Comparison of ENCODE assay signal across 8 mouse cellular contexts in the genomic region with DNA sequence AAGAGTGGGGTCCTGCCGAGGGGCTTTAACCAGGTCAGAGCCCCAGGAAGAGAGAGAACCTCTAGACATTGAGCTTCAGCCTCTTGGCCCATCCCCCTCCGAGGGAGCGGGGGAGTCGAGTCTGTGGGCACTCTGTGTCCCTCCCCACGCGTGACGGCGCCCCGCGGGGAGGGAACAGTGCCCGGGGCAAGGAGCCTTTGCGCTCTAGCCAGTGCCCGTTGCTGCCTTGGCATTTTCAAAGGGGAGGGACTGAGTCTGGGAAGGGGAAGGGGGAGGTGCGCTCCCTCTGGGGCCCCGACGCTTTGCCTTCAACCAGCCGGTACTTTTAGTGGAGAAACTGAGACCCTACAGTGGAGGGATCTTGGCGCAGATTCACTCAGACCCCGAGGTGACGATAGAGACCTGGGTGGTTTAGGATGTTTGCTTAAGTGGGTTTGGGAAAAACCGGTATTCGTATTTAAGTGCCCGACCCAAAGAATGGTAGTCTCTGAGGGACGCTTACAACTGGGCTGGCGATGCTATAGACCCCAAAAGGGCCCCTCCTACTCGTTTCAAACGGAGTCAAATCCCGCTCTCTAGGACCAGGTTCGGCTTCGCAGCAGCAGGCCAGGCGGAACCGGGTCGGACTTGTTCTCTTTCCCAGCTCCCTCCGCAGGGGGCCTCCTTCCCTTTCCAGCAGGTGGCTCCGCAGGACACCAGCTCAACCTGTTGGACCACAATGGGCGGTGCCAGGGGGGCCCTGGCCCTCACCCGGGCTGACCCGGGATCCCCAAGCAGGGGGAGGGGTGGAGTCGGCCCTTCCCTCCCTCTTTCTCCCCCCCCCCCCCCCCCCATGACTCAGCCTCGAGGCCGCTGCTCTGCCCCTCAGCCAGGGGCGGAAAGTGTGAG. TPM values are rescaled to one million over a fixed set of nuclear protein-coding genes. Genes with fewer than 3 reads are reported as not detected.
DNase-seq lines count a peak whose midpoint lies in the region; ATAC-seq lines count a peak whose summit lies in the region.

A gene (minus strand): TSS at position 771 of the 888 bp plus-strand sequence.

- no peaks in the 10 kb centered on the region for H3K9me3 ChIP-seq in intestine, embryonic 14.5 days (ENCODE audit: control insufficient read depth, low read length)
- no peaks in the 10 kb centered on the region for H3K9me3 ChIP-seq in limb, embryonic 11.5 days (ENCODE audit: control insufficient read depth, low read length)
- H3K9me3 ChIP-seq in midbrain, embryonic 12.5 days = no peaks in the 10 kb centered on the region

- WGBS in intestine, embryonic 14.5 days = under 1% methylated on average over 39 of the region's 42 CpGs
- 1% methylated on average over 38 of the region's 42 CpGs for WGBS in limb, embryonic 11.5 days
- WGBS in midbrain, embryonic 12.5 days = under 1% methylated on average over 40 of the region's 42 CpGs

- H3K4me1 ChIP-seq in intestine, embryonic 14.5 days (replicated peaks; ENCODE audit: control insufficient read depth, insufficient read depth, low read length) = peaks cover 29% of the 10 kb centered on the region
- peaks cover 37% of the 10 kb centered on the region for H3K4me1 ChIP-seq in limb, embryonic 11.5 days (ENCODE audit: control insufficient read depth, insufficient read depth, low read length)
- H3K4me1 ChIP-seq in midbrain, embryonic 12.5 days = peaks cover 64% of the 10 kb centered on the region

- ATAC-seq in intestine, embryonic 14.5 days (replicated peaks; ENCODE audit: low FRiP score, low TSS enrichment, low read depth) = peak; percentile 59
- ATAC-seq in limb, embryonic 11.5 days (ENCODE audit: insufficient number of reproducible peaks, low FRiP score, low TSS enrichment, low read depth) = peak; percentile 42
- ATAC-seq in midbrain, embryonic 12.5 days (ENCODE audit: low FRiP score, low read depth) = peak; percentile 58

- H3K27me3 ChIP-seq in intestine, embryonic 14.5 days (replicated peaks; ENCODE audit: control insufficient read depth, insufficient read depth, low read length) = no peaks in the 10 kb centered on the region
- H3K27me3 ChIP-seq in limb, embryonic 11.5 days (ENCODE audit: control insufficient read depth, insufficient read depth, low read length) = peaks cover 6% of the 10 kb centered on the region; the same call in 1 of the 2 replicates
- peaks cover 42% of the 10 kb centered on the region for H3K27me3 ChIP-seq in midbrain, embryonic 12.5 days

- peak within 1 kb of the TSS; percentile 99 for H3K4me2 ChIP-seq in intestine, embryonic 14.5 days (ENCODE audit: low read length)
- peak within 1 kb of the TSS; percentile 99 for H3K4me2 ChIP-seq in limb, embryonic 11.5 days (ENCODE audit: low read depth, severe bottlenecking)
- peak within 1 kb of the TSS; percentile 100 for H3K4me2 ChIP-seq in midbrain, embryonic 12.5 days (replicated peaks)

- peak; percentile 25 for DNase-seq in thymus, postnatal 0 days (ENCODE audit: low spot score)
- DNase-seq in thymus, postnatal 14 days = no peak
- peak; percentile 68 for DNase-seq in embryo, embryonic 10 days (ENCODE audit: low spot score)
- peak; percentile 75 to 83 for DNase-seq in gastrocnemius, postnatal 36 days
- peak; percentile 94 for DNase-seq in intestine, embryonic 14.5 days (ENCODE audit: low spot score)
- DNase-seq in limb, embryonic 11.5 days (ENCODE audit: low spot score) = peak; percentile 74
- peak; percentile 51 to 59 for DNase-seq in spleen, adult 18-20 months

- H3K4me3 ChIP-seq in intestine, embryonic 14.5 days (ENCODE audit: low read depth, low read length) = peak within 1 kb of the TSS; percentile 59
- peak within 1 kb of the TSS; percentile 55 for H3K4me3 ChIP-seq in limb, embryonic 11.5 days (ENCODE audit: low read depth, low read length)
- H3K4me3 ChIP-seq in midbrain, embryonic 12.5 days = peak within 1 kb of the TSS; percentile 58

- no peaks in the 10 kb centered on the region for H3K36me3 ChIP-seq in intestine, embryonic 14.5 days (ENCODE audit: control insufficient read depth, insufficient read depth, low read length)
- no peaks in the 10 kb centered on the region for H3K36me3 ChIP-seq in limb, embryonic 11.5 days (ENCODE audit: control insufficient read depth, insufficient read depth, low read length)
- no peaks in the 10 kb centered on the region for H3K36me3 ChIP-seq in midbrain, embryonic 12.5 days

- peak within 1 kb of the TSS; percentile 83 for H3K27ac ChIP-seq in intestine, embryonic 14.5 days (ENCODE audit: low read depth)
- peak within 1 kb of the TSS; percentile 42 for H3K27ac ChIP-seq in limb, embryonic 11.5 days (replicated peaks; ENCODE audit: low read depth, low read length)
- peak within 1 kb of the TSS; percentile 70 for H3K27ac ChIP-seq in midbrain, embryonic 12.5 days (replicated peaks)

- intact Hi-C loops in gastrocnemius, postnatal 36 days (cut with DNase I) = loop anchor here (5.0 kb wide), 1 partner anchor 43 kb away; a partner anchor contains a TSS

- H3K9ac ChIP-seq in intestine, embryonic 14.5 days (ENCODE audit: low read length) = peak within 1 kb of the TSS; percentile 51
- peak within 1 kb of the TSS; percentile 50 for H3K9ac ChIP-seq in limb, embryonic 11.5 days (ENCODE audit: low read length)
- H3K9ac ChIP-seq in midbrain, embryonic 12.5 days (replicated peaks) = peak within 1 kb of the TSS; percentile 50

RNA-seq across cellular contexts. Expression of the gene that starts here (rescaled TPM):
- polyA plus RNA-seq in thymus, postnatal 0 days (2015; fragmentation: Nextera tagmentation; extraction: Ambion mirVana) = 4.1 and 4.6 TPM in 2 replicates
- total RNA-seq in gastrocnemius, postnatal 36 days (2021) = 10 to 100 TPM; 23.4 to 24.5 TPM
- polyA plus RNA-seq in intestine, embryonic 14.5 days (2014; fragmentation: Nextera tagmentation; extraction: Ambion mirVana) = 4.7 and 5.3 TPM in 2 replicates
- polyA plus RNA-seq in limb, embryonic 11.5 days (2014; fragmentation: Nextera tagmentation; extraction: Ambion mirVana) = 0.41 and 0.45 TPM in 2 replicates
- polyA plus RNA-seq in midbrain, embryonic 12.5 days (2016; fragmentation: Nextera tagmentation; extraction: Ambion mirVana) = 0.63 and 0.71 TPM in 2 replicates

Comparison
In these comparisons a context has a peak if more than half of its experiments do, and no peak if none do; other contexts are left out.
1. Peak in DNase-seq, ATAC-seq, H3K4me3 ChIP-seq, H3K27ac ChIP-seq, H3K9ac ChIP-seq and H3K4me2 ChIP-seq in limb, embryonic 11.5 days; RNA of the gene not detected or under 1 TPM.
2. Peak in ATAC-seq, H3K4me3 ChIP-seq, H3K27ac ChIP-seq, H3K9ac ChIP-seq and H3K4me2 ChIP-seq in midbrain, embryonic 12.5 days; RNA of the gene not detected or under 1 TPM.